In genomic region chr19:56253271-56253670, GRCm38 (mm10) we compare ENCODE assay signal across 15 mouse cellular contexts. TPM values are rescaled to one million over a fixed set of nuclear protein-coding genes. Genes with fewer than 3 reads are reported as not detected.
DNase-seq lines count a peak whose midpoint lies in the region; ATAC-seq lines count a peak whose summit lies in the region.
"Had no signal": no experiment of that assay in that cellular context is flagged by ENCODE, and none has a peak within 500 bp of the region (broad histone marks: within the 10 kb centered on the region; RNA-seq: fewer than 3 reads in every experiment).

No protein-coding gene starts in this region.

- H3K27ac ChIP-seq in heart, embryonic 10.5 days, result no peak overlapping the region
- peak overlapping the region; percentile 37 for H3K27ac ChIP-seq in lung, embryonic 16.5 days (ENCODE audit: low read length)
- H3K27ac ChIP-seq: hindbrain, embryonic 15.5 days; left cerebral cortex, adult 2 months; limb, embryonic 15.5 days had no signal

- H3K36me3 ChIP-seq in heart, embryonic 10.5 days, result no peaks in the 10 kb centered on the region
- no peaks in the 10 kb centered on the region for H3K36me3 ChIP-seq in lung, embryonic 16.5 days (ENCODE audit: control insufficient read depth, insufficient read depth, low read length)
- H3K36me3 ChIP-seq: hindbrain, embryonic 15.5 days; limb, embryonic 15.5 days had no signal

- peak; percentile 24 for DNase-seq in heart, adult 8-10 months (ENCODE audit: low spot score)
- DNase-seq in heart, embryonic 10.5 days (ENCODE audit: low spot score), result no peak
- DNase-seq in ovary, postnatal 36 days (ENCODE audit: low spot score), result peak; percentile 22
- DNase-seq in ovary, postnatal 10 days (ENCODE audit: low spot score), result no peak
- peak; percentile 50 for DNase-seq in testis, postnatal 10 days (ENCODE audit: low spot score)
- no peak for DNase-seq in cerebellum, adult 11 months
- DNase-seq: adrenal gland, adult 2 months had no signal

- peak overlapping the region; percentile 32 for H3K4me2 ChIP-seq in lung, embryonic 16.5 days (ENCODE audit: low read depth, low read length)
- H3K4me2 ChIP-seq: hindbrain, embryonic 15.5 days; limb, embryonic 15.5 days had no signal

- peaks cover 8% of the 10 kb centered on the region; the same call in 1 of the 2 replicates for H3K4me1 ChIP-seq in heart, embryonic 10.5 days
- peaks cover 8% of the 10 kb centered on the region; the same call in 1 of the 2 replicates for H3K4me1 ChIP-seq in lung, embryonic 16.5 days (replicated peaks; ENCODE audit: control insufficient read depth, insufficient read depth, low read length)
- H3K4me1 ChIP-seq: hindbrain, embryonic 15.5 days had no signal

- no peak overlapping the region for H3K4me3 ChIP-seq in heart, embryonic 10.5 days
- H3K4me3 ChIP-seq in lung, embryonic 16.5 days (ENCODE audit: low read length), result peak overlapping the region; percentile 14; the same call in 1 of the 2 replicates
- H3K4me3 ChIP-seq: hindbrain, embryonic 15.5 days; left cerebral cortex, adult 2 months; limb, embryonic 15.5 days; megakaryocyte, embryonic 14.5 days had no signal

- no peaks in the 10 kb centered on the region for H3K9me3 ChIP-seq in heart, embryonic 10.5 days
- no peaks in the 10 kb centered on the region for H3K9me3 ChIP-seq in lung, embryonic 16.5 days (ENCODE audit: control insufficient read depth, low read length)
- H3K9me3 ChIP-seq: hindbrain, embryonic 15.5 days; limb, embryonic 15.5 days; megakaryocyte, embryonic 14.5 days had no signal

- peak; percentile 74 for ATAC-seq in lung, embryonic 16.5 days (ENCODE audit: low read depth)
- no peak for ATAC-seq in erythroblast, adult 5-6 weeks (replicated peaks; ENCODE audit: low FRiP score, poor library complexity, severe bottlenecking)
- ATAC-seq: Patski had no signal

- peaks cover 12% of the 10 kb centered on the region; the same call in 1 of the 2 replicates for H3K27me3 ChIP-seq in heart, embryonic 10.5 days (ENCODE audit: insufficient read depth, poor library complexity, severe bottlenecking)
- H3K27me3 ChIP-seq in lung, embryonic 16.5 days (ENCODE audit: control insufficient read depth, insufficient read depth, low read depth, low read length), result peaks cover 2% of the 10 kb centered on the region; the same call in 1 of the 2 replicates

- H3K9ac ChIP-seq in lung, embryonic 16.5 days (ENCODE audit: low read length), result peak overlapping the region; percentile 47; the same call in 1 of the 2 replicates
- H3K9ac ChIP-seq: hindbrain, embryonic 15.5 days; limb, embryonic 15.5 days had no signal

- 82% methylated on average over 10 of the region's 10 CpGs for WGBS in heart, embryonic 10.5 days
- WGBS in lung, embryonic 16.5 days, result 48% methylated on average over 10 of the region's 10 CpGs

RNA-seq across cellular contexts. Expression of gene Habp2, which starts 33.7 kb away (rescaled TPM):
- not detected for total RNA-seq in heart, adult 8-10 months (2022)
- polyA plus RNA-seq in heart, embryonic 10.5 days (2016; fragmentation: Nextera tagmentation; extraction: Ambion mirVana), result 0.87 and 19.6 TPM in 2 replicates
- polyA plus RNA-seq in lung, embryonic 16.5 days (2015; fragmentation: Nextera tagmentation; extraction: Ambion mirVana), result 2.6 and 4.1 TPM in 2 replicates
- not detected in 2 replicates for total RNA-seq in erythroblast, adult 5-6 weeks (2015; ENCODE audit: low replicate concordance)
- total RNA-seq in erythroblast, adult 5-6 weeks (2017; ENCODE audit: low replicate concordance), result not detected in 2 replicates
- total RNA-seq: common myeloid progenitor, adult 5-6 weeks; left cerebral cortex, adult 2 months had no signal

Comparison
In these comparisons a context has a peak if more than half of its experiments do, and no peak if none do; other contexts are left out.
1. DNase-seq: peak in heart, adult 8-10 months (single experiment), ovary, postnatal 36 days (single experiment) and testis, postnatal 10 days (single experiment); none in heart, embryonic 10.5 days (single experiment), ovary, postnatal 10 days (single experiment) and cerebellum, adult 11 months (single experiment).